Mouse (Mus musculus) CH12.LX (cell line): ENCODE measurements at regions not wholly inside any gene's neighbourhood (a gene's known extent, or its start where the extent isn't known, plus 50 kb on each side); places are given as distances from the start of the nearest gene placed in this dataset.

Experiments
- DNase-seq: peaks from one replicate; pipeline ENCODE4 v3.0.0-alpha.2; 2013; ENCODE audit errors: extremely low read depth
- H3K27ac ChIP-seq: 2 replicates; pipeline ENCODE4 v1.5.1; 2012; ENCODE audit warnings: low read depth, mild to moderate bottlenecking, control low read depth, moderate library complexity; ENCODE audit not compliant: insufficient read depth
- H3K27me3 ChIP-seq: replicated peaks from 2 replicates; pipeline ENCODE3; 2012; ENCODE audit warnings: inconsistent platforms
- H3K36me3 ChIP-seq, 2 experiments: replicated peaks in 1 of 2; 2 replicates each; pipeline versions ENCODE3 to v1.6.1; 2012; ENCODE audit warnings: inconsistent platforms in 1 of 2, low read length in 1 of 2, mild to moderate bottlenecking in 1 of 2, mixed read lengths in 1 of 2, moderate library complexity in 1 of 2; ENCODE audit not compliant: control insufficient read depth in 1 of 2, insufficient read depth in 1 of 2
- H3K4me1 ChIP-seq, 2 experiments: 2 replicates each; pipeline ENCODE4 v1.6.1; 2012; ENCODE audit warnings: inconsistent platforms in 1 of 2, moderate library complexity in 1 of 2; ENCODE audit not compliant: insufficient read depth in 2 of 2, control insufficient read depth in 1 of 2
- H3K4me2 ChIP-seq: 2 replicates; pipeline ENCODE4 v1.6.1; 2012; ENCODE audit warnings: low read depth, mild to moderate bottlenecking, control low read depth; ENCODE audit not compliant: poor library complexity, insufficient read depth, severe bottlenecking
- H3K4me3 ChIP-seq, 3 experiments: fragments of 150-350 bp in 1 of 3; sonication (generic) in 1 of 3; replicated peaks in 1 of 3; 2 replicates each; pipeline versions ENCODE3 to v1.5.1; 2011 to 2012; ENCODE audit warnings: low read depth in 2 of 3, low read length in 2 of 3, mild to moderate bottlenecking in 2 of 3, moderate library complexity in 2 of 3, control low read depth in 1 of 3, improper control_type of control experiment in 1 of 3, inconsistent platforms in 1 of 3, mixed read lengths in 1 of 3; ENCODE audit not compliant: poor library complexity in 1 of 3
- H3K79me2 ChIP-seq: replicated peaks from 2 replicates; pipeline ENCODE4 v1.6.1; 2012; ENCODE audit warnings: mild to moderate bottlenecking, moderate library complexity; ENCODE audit not compliant: control insufficient read depth, poor library complexity, insufficient read depth, severe bottlenecking; ENCODE audit errors: extremely low read depth
- H3K9ac ChIP-seq: 2 replicates; pipeline ENCODE4 v1.6.1; 2012; ENCODE audit warnings: low read depth, mild to moderate bottlenecking, control low read depth, moderate library complexity; ENCODE audit not compliant: insufficient read depth
- H3K9me3 ChIP-seq: replicated peaks from 2 replicates; pipeline ENCODE3; 2012; ENCODE audit warnings: low read length, inconsistent platforms, mixed read lengths
- BHLHE40 ChIP-seq: IDR thresholded peaks from 2 replicates; pipeline ENCODE4 v1.6.1; 2011; ENCODE audit warnings: mild to moderate bottlenecking, low read depth, low read length, improper control_type of control experiment
- CTCF ChIP-seq, 2 experiments: IDR thresholded peaks in 1 of 2; conservative IDR thresholded peaks in 1 of 2; 2 replicates each; pipeline ENCODE4 v1.5.1; 2011 to 2012; ENCODE audit warnings: low read depth in 2 of 2, low read length in 2 of 2, improper control_type of control experiment in 1 of 2, inconsistent platforms in 1 of 2, mild to moderate bottlenecking in 1 of 2, moderate library complexity in 1 of 2
- E2F4 ChIP-seq: IDR thresholded peaks from 2 replicates; pipeline ENCODE4 v1.6.1; 2011; ENCODE audit warnings: low read depth, low read length, improper control_type of control experiment; ENCODE audit not compliant: insufficient replicate concordance
- ELF1 ChIP-seq: IDR thresholded peaks from 2 replicates; pipeline ENCODE4 v1.6.1; 2014; ENCODE audit warnings: low read depth, mild to moderate bottlenecking, inconsistent platforms, low read length, improper control_type of control experiment
- GABPA ChIP-seq: IDR thresholded peaks from 2 replicates; pipeline ENCODE4 v1.6.1; 2012; ENCODE audit warnings: low read depth, low read length, improper control_type of control experiment, inconsistent platforms; ENCODE audit not compliant: insufficient replicate concordance
- HCFC1 ChIP-seq: IDR thresholded peaks from 2 replicates; pipeline ENCODE4 v1.6.1; 2012; ENCODE audit warnings: low read depth, mild to moderate bottlenecking, inconsistent platforms, low read length, improper control_type of control experiment
- IRF4 ChIP-seq: IDR thresholded peaks from 2 replicates; pipeline ENCODE4 v1.6.1; 2014; ENCODE audit warnings: low read depth, mild to moderate bottlenecking, inconsistent platforms, low read length, improper control_type of control experiment
- JUN ChIP-seq: IDR thresholded peaks from 2 replicates; pipeline ENCODE4 v1.6.1; 2011; ENCODE audit warnings: low read depth, mild to moderate bottlenecking, low read length, improper control_type of control experiment, moderate library complexity; ENCODE audit not compliant: insufficient read depth
- MAFK ChIP-seq: IDR thresholded peaks from 2 replicates; pipeline ENCODE4 v1.6.1; 2011; ENCODE audit warnings: low read length, improper control_type of control experiment; ENCODE audit not compliant: insufficient replicate concordance
- MAX ChIP-seq: IDR thresholded peaks from 2 replicates; pipeline ENCODE4 v1.6.1; 2011; ENCODE audit warnings: low read length, improper control_type of control experiment
- MYC ChIP-seq: IDR thresholded peaks from 2 replicates; pipeline ENCODE4 v1.6.1; 2011; ENCODE audit warnings: low read depth, mild to moderate bottlenecking, improper control_type of control experiment, low read length
- NELFE ChIP-seq: IDR thresholded peaks from 2 replicates; pipeline ENCODE4 v1.6.1; 2011; ENCODE audit warnings: low read depth, low read length, improper control_type of control experiment
- RAD21 ChIP-seq: IDR thresholded peaks from 2 replicates; pipeline ENCODE4 v1.6.1; 2011; ENCODE audit warnings: low read depth, mild to moderate bottlenecking, low read length, improper control_type of control experiment, moderate library complexity
- SMC3 ChIP-seq: IDR thresholded peaks from 2 replicates; pipeline ENCODE4 v1.6.1; 2011; ENCODE audit warnings: low read depth, low read length, improper control_type of control experiment
- UBTF ChIP-seq: IDR thresholded peaks from 2 replicates; pipeline ENCODE4 v1.6.1; 2012; ENCODE audit warnings: low read depth, mild to moderate bottlenecking, inconsistent platforms, low read length, improper control_type of control experiment, moderate library complexity
- USF2 ChIP-seq: conservative IDR thresholded peaks from 2 replicates; pipeline ENCODE4 v1.6.1; 2011; ENCODE audit warnings: low read depth, low read length, improper control_type of control experiment
- ZC3H11A ChIP-seq: IDR thresholded peaks from 2 replicates; pipeline ENCODE4 v1.6.1; 2012; ENCODE audit warnings: low read depth, mild to moderate bottlenecking, inconsistent platforms, low read length, improper control_type of control experiment
- ZKSCAN1 ChIP-seq: IDR thresholded peaks from 2 replicates; pipeline ENCODE4 v1.6.1; 2012; ENCODE audit warnings: low read depth, inconsistent platforms, low read length, improper control_type of control experiment, borderline replicate concordance
- dilution Hi-C: fragments of 300-500 bp; cut with MboI; formaldehyde crosslinking; loops from 2 replicates; pipeline ENCODE4 v1.14.3; 2020; ENCODE audit warnings: low sequenced_read_pairs; ENCODE audit not compliant: extremely low pct_unique_long_range_greater_than_20kb, extremely low pct_ligation_motif_present
- in situ Hi-C: fragments of 300-500 bp; cut with MboI; formaldehyde crosslinking; loops from 3 replicates; pipeline ENCODE4 v1.14.3; 2019; ENCODE audit warnings: low sequenced_read_pairs, low pct_ligation_motif_present, low pct_unique_long_range_greater_than_20kb, mixed read lengths

DNA sequence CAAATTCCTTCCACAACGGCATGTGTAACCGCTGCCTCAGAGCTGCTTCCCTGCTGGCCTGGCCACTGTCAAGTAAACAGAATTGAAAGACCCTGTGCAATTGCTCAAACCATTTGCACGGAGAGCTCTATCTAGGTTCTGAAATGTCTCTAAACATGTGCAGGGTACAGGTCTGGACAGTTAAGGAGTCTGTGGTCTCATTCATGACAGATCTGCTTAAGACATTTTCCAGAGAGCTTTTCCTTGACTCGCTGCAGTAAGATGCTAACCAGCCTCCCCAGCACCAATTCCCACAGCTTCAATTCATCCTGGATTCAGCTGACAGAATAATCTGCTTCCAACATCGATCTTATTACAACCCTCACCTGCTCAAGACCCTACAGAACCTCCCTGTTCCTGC, 235.1 kb upstream of the Mpped2 start:
- Histone ChIP-seq H3K79me2 (no peaks in the 10 kb centered on the region), H3K27ac (no peak overlapping the region), H3K4me1 (no peaks in the 10 kb centered on the region), H3K9ac (no peak overlapping the region), H3K4me3 (no peak overlapping the region), H3K9me3 (peaks cover 70% of the 10 kb centered on the region), H3K27me3 (no peaks in the 10 kb centered on the region), H3K36me3 (no peaks in the 10 kb centered on the region), H3K4me2 (no peak overlapping the region)
- DNase-seq: no peak
- dilution Hi-C loops (no loop called here), in situ Hi-C loops (no loop called here)
- TF ChIP-seq MAFK: no peak
- TF ChIP-seq GABPA: no peak
- no peak for TF ChIP-seq CTCF (conservative IDR thresholded peaks at IDR 0.05 in 1 of 2, IDR thresholded peaks at IDR 0.05 in 1 of 2; ENCODE audit: low read depth in 2 of 2, low read length in 2 of 2)
- no peak for TF ChIP-seq UBTF
- TF ChIP-seq NELFE: no peak
- TF ChIP-seq JUN: no peak
- no peak for TF ChIP-seq IRF4
- TF ChIP-seq ZC3H11A: no peak
- TF ChIP-seq MYC: no peak
- TF ChIP-seq MAX: no peak

DNA sequence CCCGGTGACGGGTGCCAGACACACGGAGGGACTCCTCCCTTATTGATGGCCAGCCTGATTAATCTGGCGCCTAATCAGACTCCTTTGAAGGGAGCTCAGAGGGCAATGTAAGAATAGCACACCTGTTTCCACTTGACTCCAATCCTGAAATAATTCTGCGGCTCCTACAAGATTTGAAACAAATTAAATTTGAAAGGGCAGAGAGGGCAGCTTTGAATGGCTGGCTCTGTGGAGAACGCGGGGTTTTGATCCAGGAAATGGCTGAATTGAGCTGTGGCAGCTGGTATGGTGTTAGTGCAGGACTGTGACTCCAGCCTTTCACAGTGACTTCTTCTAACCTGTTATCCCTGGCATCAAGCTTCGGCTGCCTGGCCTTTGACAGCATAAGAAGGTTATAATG, 232.0 kb upstream of the Mpped2 start:
- no peak for TF ChIP-seq E2F4
- no peak for TF ChIP-seq JUN
- TF ChIP-seq RAD21: no peak
- no peak for TF ChIP-seq SMC3
- no peak for TF ChIP-seq USF2
- no peak for TF ChIP-seq HCFC1
- no peak for TF ChIP-seq ELF1
- no peak for TF ChIP-seq BHLHE40
- TF ChIP-seq ZKSCAN1: no peak
- no peak for TF ChIP-seq MYC
- no peak for TF ChIP-seq MAFK
- TF ChIP-seq, all 38 proteins: peak for 0
- DNase-seq: no peak
- no peaks in the 10 kb centered on the region for H3K27me3 ChIP-seq
- no peak overlapping the region for H3K9ac ChIP-seq
- dilution Hi-C loops (no loop called here), in situ Hi-C loops (no loop called here)
- no peak overlapping the region for H3K27ac ChIP-seq
- no peak overlapping the region for H3K4me2 ChIP-seq
- H3K4me3 ChIP-seq: no peak overlapping the region
- H3K9me3 ChIP-seq: peaks cover 76% of the 10 kb centered on the region
- H3K4me1 ChIP-seq: no peaks in the 10 kb centered on the region
- no peaks in the 10 kb centered on the region for H3K79me2 ChIP-seq
- H3K36me3 ChIP-seq: no peaks in the 10 kb centered on the region
